Mouse (Mus musculus) ZHBTc4 (cell line): ENCODE results near the gene Ntn5.

Experiments
- DNase-seq: peaks from one replicate; pipeline ENCODE4 v3.0.0-alpha.2; 2011; ENCODE audit warnings: low read depth, low spot score

The Ntn5 gene

DNA sequence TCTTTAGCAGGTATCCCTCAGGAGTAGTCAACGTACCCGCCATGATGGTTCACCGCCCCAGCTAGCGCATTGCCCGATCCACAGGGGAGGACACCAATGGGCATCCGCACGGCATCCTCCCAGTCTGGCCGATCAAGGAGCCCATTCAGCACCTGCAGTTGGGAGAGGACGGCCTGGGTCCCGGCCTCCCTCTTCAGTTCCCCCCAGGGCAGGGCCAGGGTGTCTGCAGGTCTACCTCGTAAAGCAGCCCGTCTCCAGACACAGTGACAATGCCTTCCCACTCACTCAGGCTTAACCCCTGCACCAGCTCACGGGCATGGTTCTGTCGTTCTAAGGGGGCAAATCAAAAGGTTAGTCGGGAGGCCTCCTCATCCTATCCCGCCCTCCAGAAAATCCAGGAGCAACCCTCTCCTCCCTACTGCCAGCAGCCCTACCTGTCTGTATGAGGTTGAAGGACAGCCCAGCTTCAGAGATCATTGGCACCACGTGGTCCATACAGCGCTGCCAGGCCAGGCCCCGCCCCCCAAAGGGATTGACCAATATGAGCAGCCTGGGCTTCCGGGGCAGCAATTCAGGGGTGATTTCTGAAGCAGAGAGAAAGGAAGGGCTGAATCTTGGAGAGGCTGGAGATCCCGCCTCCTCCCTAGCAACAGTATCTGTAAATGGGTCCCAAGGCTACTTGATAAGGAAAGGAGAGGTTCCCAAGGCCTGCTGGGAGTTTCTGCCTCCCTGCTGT, 28.4 kb downstream of the Ntn5 start:
- DNase-seq, result peak; percentile 55

DNA sequence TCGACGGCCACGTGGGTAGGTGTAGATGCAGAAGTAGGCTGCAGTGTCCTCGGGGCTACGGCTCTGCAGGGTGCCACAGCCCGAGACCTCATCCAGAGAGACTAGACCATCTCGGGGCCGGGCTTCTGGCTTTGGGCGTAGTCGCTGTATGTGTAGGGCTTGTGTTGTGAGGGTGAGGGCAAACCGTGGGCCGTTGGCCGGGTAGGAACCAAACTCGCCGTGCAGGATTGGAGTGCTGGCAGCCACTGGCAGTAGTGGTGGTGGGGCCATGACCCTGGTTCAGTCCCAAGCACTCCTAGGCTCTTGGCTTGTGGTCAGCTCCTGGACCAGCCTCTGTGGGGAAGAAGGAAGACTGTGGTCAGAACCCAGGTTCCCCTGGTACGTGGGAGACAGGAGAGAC, 29.6 kb downstream of the Ntn5 start:
- DNase-seq, result no peak

DNA sequence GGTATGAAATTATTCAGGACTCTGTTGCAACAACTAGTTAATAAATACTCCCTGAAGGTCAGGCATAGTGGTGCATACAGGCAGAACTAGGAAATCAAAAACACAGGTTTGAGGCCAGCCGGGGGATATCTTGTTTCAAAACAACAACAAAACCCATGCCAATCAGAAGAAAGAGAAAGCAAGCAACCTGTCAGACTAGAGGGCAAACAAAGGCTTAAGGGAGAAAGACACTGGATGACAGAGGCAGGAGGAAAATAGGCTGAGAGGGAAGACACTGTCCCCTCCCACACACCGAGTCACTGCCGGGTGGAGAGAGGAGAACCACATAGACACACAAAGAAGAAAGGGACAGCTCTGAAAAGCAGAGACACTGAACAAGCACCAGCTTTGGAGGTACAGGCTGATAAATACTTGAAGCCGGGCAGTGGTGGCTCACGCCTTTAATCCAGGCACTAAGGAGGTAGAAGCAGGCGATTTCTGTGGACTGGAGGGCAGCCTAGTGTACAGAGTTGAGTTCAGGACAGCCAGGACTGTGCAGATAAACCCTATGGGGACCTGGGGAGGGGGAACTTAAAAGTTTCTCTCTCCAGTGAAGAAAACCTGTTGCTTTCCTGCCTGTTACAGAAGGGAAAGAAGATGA, 30.2 kb downstream of the Ntn5 start:
- DNase-seq, result no peak

DNA sequence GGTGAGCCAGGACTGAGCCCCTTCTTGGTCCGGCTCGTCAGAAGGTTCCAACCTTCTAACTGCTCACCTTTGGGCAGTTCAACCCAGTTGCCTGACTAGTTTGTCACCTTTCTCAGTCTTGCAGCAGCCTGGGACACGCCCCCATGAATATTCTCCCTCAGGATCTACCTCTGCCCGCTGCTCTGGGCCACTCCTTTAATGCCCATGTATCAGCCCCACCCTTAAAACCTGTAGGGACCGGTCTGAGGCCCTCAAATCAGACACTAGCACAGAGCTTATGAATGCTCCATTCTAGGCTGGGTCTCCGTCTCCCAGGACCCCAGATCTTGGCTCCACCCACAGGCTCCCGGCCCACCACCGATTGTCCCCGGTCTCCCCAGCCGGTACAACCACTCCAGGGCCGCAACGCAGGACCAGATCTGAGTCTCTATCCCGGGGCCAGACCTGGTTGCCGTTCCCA, 30.8 kb downstream of the Ntn5 start:
- DNase-seq, result peak; percentile 86

DNA sequence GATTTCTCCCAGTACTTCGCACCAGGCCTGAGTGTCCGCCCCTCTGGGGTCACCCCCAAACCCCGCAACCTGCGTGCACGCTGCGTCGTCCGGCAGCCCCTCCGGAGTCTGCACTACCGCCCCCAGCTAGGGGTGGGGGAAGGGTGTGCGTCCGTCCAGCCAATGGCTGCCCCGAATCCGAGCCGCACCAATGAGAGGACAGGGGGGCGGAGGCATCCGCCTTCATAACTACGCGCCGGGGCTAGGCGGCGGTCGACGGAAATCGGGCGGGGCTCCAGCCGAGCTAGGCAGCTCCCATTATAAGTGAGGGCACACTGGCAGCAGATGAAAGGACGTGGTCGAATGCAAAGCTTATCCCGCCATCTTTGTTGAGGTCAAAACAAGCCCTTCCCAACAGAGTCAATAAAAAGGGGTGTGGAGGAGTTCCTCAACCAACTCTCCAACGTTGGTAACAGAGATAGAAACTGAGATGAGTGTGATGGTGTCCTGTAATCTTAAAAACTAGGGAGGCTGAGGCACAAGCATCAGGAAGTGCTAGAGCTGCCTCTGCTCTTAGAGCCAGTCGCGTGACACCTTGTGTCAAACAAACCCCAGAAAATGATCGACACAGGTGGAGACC, 31.4 kb downstream of the Ntn5 start, which contains the start of gene Rpl18:
Rpl18 (plus strand) TSS at position 368 of the 619 bp plus-strand sequence.
- peak; percentile 99 for DNase-seq

DNA sequence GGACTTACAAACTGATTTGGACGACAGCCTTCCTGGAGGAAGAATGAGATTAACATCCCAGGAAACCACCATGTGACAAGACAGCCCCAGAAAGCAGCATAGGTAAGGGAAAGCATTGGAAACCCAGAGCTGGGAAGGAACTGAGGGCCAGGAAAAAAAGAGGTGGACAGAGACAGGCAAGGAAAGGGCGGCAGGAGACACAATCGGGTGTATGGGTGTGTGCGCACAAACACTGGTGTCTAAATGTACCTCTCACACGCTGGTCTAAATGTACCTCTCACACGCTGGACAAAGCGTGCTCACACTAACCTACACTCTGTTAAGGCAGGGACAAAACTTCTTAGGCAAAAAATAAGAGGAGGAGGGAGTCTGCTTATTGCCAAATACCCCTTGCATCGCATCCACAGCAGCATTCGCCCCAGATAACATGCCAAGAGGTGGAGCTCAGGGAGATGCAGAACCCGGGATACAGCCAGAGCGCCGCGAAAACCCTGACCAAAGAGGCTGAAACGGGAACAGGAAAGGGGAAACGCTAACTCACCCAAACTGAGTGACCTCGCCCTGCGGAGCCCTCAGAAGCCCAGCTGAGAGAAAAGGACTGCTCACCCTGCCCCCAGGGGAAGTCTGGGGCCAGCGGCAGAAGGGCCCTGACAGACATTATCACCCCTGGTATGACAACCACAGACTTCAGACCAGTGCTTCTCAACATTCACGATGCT, 32.1 kb downstream of the Ntn5 start:
- no peak for DNase-seq

DNA sequence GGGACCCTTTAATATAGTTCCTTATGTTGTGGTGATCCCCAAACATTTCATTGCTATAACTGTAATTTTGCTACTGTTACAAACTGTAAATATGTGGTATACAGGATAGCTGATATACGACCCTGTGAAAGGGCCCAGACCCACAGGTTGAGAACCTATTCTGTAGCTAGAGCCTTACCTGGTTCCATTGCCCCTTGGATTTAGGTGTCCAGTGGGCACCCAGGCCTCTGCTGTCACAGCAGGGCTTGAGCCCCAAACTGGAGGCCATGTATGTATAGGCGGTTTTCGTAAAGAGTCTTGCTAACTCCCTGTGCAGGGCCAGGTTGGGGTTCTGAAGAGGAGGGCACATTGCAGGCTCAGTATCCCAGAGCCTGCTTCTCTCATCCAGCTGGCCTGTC, 32.6 kb downstream of the Ntn5 start:
- DNase-seq, result no peak

DNA sequence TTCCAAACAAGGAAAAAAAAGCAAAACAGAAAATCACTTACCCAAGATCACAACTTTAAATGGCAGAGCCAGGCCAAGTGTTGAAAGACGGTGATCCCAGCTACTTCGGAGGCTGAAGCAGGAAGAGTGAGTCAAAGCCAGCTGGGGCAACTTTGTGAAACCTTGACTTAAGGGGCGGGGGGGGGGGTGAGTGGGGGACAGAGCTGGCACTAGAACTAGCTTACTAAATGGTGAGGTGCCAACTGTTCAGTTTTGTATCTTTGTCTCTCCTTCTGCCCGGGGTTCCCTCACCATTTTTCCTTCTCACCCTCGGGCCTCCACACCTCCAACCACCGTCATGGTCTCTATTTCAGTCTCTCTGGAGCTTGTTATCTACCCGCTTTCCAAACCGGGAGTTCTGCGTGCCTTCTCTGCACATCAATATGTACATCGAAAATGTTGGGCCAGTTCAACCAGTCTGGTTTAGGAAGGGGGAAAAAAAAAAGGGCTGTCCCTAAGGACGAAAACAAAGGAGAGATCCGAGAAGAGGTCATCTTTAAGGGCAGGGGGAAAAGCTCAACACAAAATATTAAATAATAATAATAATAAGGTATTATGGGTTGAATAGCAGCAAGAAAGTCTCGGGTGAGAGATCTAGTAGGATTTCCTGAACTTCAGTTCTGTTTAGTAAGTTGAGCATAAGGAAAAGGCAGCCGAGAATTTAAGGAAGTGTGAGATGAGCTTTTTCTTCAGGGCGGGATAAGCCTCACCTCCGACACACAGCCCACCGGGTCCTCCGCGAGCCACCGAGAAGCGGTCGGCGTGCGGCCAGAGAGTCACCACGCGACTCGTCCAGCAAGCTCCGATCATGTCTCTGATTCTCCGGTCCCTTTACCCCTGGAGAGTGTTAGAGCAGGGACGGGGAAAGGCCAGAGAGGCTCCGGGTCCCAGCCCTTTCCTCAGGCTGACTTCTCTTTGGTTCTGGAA, 33.4 kb downstream of the Ntn5 start:
- DNase-seq, result no peak

DNA sequence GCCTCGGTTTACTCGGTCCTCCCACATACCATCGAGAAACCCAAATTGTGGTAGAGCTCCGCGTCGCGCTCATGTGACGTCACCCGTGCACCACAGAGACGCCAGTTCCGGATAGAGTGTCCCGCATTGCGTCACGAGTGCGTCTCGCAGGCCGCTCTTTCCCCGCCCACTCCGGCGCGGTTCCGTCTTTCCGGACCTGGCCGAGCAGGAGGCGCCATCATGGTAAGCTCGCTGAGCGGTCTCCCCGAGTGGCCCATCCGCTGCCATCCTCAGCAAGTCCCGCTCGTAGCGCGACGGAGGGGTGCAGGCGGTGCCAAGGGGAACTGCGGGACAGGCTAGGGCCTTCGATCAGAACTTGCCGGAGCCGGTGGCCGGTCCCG, 34.1 kb downstream of the Ntn5 start, which contains the start of gene Sphk2:
Sphk2 (minus strand) TSS at position 85 of the 380 bp plus-strand sequence.
- DNase-seq, result peak; percentile 99

DNA sequence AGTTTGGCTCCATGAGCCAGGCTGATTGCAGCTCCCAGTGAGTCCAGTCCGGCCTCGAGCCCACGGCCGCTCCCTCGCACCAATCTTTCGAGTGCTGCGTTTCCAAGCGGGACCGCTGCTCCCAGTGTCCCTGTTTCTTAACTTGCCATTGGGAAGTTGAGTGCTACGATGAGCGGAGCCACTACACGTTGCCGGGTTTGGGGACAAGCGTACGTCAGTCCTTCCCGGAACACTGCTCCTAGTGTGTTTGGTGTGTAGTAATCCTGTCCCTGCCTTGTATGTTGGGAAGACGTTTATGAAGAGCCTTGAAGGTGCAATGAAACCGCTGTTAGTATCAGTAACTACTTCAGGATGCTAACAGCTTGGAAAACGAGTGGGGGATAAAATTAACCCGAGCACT, 34.5 kb downstream of the Ntn5 start:
- DNase-seq, result no peak

DNA sequence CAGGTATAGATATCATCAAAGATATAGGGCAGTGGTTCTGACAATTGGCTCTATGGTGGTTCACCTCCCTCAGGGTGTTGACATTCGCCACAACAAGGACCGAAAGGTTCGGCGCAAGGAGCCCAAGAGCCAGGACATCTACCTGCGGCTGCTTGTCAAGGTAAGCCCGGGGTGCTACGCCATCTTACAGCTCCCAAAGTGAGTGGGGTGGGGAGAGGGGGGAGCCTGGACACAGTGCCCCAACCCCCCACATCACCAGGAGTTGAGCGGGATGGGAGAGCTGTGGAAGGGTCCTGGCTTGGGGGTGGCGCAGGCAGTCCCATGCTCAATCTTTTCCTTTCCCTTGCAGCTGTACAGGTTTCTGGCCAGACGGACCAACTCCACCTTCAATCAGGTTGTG, 35.4 kb downstream of the Ntn5 start:
- DNase-seq, result peak; percentile 43

DNA sequence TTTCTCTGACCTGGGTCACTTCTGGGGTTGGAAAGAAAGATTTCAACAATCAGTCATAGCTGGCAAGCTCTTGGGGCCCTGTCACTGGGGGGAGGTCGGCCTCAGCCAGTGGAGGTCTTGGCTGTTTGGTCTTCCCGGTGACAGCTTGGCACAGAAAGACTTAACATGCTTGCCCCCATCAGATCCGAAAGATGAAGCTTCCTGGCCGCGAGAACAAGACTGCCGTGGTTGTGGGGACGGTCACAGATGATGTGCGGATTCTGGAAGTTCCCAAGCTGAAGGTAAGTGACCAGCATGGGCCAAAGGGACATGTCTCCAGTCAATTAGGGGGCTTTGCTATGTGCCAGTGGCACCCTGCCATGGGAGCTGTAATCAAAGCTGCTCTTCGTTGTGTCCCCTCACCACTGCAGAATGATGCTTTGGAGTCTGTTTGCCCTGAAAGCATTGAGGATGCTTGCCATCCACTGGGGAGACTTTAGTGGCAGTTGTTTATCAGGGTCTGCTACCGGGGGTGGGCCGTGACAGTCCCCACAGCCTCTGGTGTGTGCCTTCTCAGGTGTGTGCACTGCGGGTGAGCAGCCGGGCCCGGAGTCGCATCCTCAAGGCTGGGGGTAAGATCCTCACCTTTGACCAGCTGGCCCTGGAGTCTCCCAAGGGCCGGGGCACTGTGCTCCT, 36.1 kb downstream of the Ntn5 start:
- DNase-seq, result peak; percentile 32

DNA sequence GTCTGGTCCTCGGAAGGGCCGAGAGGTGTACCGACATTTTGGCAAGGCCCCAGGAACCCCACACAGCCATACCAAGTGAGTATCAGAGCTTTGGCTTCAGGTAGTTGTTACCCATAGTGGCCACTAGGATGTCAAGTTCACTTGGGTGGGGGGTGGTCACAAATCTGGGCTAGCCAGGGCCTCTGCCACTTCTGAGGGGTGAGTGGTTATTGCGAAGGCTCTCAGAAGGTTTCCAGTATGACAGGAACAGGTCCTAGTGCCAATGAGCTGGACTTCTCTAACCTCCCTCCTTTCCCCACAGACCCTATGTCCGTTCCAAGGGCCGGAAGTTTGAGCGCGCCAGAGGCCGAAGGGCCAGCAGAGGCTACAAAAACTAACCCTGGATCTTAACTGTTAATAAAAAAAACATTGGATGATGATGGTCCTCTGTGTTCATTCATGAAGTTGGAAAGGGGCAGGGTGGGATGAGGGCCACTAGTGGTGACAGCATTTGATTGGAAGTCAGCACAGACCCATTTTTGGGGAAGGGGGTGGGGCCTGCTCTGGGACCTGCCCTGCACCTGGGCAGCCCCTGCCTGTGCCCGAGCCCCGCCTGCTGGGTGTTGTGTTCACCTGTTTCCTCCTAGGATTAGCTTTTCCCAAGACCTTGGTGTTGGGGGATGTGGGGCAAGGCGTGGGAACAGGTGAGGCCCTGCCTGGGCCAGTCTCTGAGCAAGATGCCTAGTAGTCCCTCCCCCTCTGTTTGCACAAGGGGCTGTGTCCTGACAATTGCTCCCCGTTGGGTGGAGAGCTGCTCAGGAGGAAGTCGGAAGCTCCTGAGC, 36.8 kb downstream of the Ntn5 start, which contains the start of gene Fam83e:
Fam83e (plus strand) TSS at position 800 of the 821 bp plus-strand sequence.
- DNase-seq, result peak; percentile 73

DNA sequence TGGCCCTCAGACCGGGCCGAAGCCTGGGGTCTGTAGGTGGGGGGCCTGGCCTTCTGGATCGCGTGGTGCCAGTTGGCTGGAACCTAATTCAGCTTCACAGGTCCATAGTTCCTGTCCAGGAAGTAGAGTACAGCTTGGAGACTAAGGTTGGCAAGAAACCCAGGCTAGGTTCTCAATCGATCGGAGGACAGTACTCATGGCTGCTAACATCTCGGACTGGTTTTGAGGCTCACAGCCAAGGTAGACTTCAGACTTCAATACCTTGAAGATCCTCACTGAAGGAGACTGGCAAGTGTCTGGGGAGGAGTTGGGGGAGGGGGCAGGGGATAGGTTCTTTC, 37.4 kb downstream of the Ntn5 start:
- DNase-seq, result no peak

DNA sequence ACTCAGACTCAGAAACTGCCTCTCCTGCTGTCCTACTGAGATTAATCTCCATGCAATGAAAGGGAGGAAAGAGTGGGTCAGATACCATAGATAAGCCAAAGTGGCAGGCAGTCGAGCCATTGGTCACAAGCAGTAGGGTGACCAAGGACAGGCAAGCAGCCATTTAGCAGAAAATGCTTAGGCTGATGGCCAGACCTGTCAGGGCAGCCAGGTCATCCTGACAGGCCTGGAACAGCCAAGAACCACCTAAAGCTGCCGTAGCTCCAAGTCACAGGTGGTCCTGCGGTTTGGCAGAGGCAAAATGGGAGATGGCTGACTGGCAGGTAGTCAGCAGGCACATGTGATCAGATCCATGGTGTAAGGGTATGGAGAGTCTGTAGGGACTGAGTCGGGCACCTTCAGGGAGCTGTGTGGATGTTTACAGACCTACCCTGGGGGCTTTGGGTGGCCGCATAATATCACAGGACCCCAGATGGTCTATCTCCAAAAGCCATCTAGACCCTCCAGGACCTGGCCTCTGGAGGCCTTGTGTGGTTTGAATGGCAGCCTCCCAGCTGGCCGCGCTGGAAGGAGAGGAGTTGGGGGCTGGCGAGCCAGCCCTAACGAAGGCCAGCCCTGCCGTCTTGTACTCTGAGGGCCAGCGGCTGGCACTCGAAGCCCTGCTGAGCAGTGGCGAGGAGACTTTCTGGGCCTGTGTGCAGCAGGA, 38.0 kb downstream of the Ntn5 start:
- peak; percentile 35 for DNase-seq

DNA sequence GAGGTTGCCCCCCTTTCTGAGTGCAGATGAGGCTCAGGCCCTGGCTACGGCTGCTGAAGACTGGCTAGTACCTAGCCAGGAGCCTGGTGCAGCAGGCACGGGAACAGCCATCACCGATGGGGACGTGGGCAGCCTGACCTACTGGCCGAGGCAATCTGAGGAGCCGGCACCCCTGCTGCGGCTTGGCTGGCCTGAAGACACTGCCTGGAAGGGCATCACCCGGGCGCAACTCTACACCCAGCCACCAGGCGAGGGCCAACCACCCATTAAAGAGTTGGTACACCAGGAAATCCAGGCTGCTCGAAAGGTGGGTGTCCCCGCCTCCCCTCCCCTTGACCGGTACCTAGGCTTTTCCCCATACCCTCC, 38.5 kb downstream of the Ntn5 start:
- peak; percentile 55 for DNase-seq

DNA sequence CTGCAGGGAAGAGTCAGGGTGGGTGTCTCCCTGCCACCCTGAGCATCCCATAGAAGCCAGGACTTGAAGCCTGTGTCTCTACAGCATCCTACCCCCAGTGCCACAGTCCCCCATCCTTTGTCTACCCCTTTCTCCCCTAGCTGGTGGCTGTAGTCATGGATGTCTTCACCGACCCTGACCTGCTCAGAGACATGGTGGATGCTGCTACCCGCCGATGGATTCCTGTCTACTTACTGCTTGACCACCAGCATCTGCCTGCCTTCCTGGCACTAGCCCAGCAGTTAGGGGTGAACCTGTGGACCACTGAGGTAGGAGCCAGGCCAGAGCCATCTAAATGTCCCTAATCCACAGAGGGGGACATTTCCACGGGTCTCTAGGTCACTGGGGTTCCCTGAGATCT, 39.5 kb downstream of the Ntn5 start:
- DNase-seq, result no peak

DNA sequence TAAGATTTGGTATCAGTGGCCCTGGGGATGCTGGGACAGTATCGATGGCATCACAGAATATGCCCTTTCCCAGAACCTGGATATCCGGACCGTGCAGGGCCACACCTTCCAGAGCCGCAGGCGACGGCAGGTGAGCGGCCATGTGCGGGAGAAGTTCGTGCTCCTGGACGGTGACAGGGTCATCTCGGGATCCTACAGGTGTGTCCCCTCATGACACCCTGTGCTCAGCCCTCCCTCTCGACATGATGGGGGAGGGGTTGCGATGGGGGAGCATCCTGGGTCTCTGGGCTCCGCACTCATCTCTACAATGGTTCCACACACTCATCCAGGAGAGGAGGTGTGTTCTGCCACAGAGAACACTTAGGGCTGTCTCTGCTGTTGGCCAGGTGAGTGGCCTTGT, 40.0 kb downstream of the Ntn5 start:
- no peak for DNase-seq

DNA sequence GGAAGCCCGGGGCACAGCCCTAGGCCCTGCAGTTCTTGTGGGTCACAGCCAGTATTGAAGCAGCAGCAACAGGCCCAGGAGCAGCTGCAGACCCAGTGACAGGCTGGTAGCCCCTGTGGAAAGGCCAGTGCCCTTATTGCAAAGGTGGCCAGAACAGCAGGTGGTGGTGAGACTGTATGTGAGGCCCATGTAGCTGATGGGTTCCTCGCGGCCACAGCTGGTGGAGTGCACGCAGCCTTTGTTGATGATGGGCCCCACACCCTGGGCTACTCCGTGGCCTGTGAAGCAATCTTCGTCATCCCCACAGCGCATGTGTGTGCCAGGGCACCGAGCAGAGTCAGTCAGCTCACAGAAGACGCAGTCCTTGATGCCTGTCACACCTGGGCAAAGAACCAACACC, 41.3 kb downstream of the Ntn5 start:
- DNase-seq, result peak; percentile 26
